Mouse (Mus musculus) heart, embryonic 11.5 days (tissue): ENCODE measurements at regions not wholly inside any gene's neighbourhood (a gene's known extent, or its start where the extent isn't known, plus 50 kb on each side); places are given as distances from the start of the nearest gene placed in this dataset.

Experiments used
- ATAC-seq: fragments of 200-750 bp; cut with Nextera tagmentation; replicated peaks from 2 replicates; pipeline ENCODE4 v1.8.0; 2017; ENCODE audit warnings: moderate library complexity; ENCODE audit not compliant: insufficient number of reproducible peaks, low FRiP score, low TSS enrichment
- H3K27ac ChIP-seq: fragments of 300-500 bp; sonication (generic); 2 replicates; pipeline ENCODE4 v1.5.1; 2014; ENCODE audit warnings: mild to moderate bottlenecking, low read depth, low read length
- H3K27me3 ChIP-seq: fragments of 300-500 bp; sonication (generic); 2 replicates; pipeline ENCODE4 v1.6.1; 2014; ENCODE audit warnings: mild to moderate bottlenecking, low read length, mixed read lengths; ENCODE audit not compliant: control insufficient read depth, insufficient read depth
- H3K36me3 ChIP-seq: fragments of 300-500 bp; sonication (generic); 2 replicates; pipeline ENCODE4 v1.6.1; 2014; ENCODE audit warnings: mild to moderate bottlenecking, low read length, moderate library complexity, mixed read lengths; ENCODE audit not compliant: control insufficient read depth, insufficient read depth
- H3K4me1 ChIP-seq: fragments of 300-500 bp; sonication (generic); 2 replicates; pipeline ENCODE4 v1.6.1; 2014; ENCODE audit warnings: low read length; ENCODE audit not compliant: control insufficient read depth, insufficient read depth
- H3K4me2 ChIP-seq: fragments of 300-500 bp; sonication (generic); 2 replicates; pipeline ENCODE4 v1.6.1; 2014; ENCODE audit warnings: mild to moderate bottlenecking, moderate library complexity
- H3K4me3 ChIP-seq: fragments of 300-500 bp; sonication (generic); 2 replicates; pipeline ENCODE4 v1.5.1; 2014; ENCODE audit warnings: low read depth, low read length
- H3K9ac ChIP-seq: fragments of 300-500 bp; sonication (generic); 2 replicates; pipeline ENCODE4 v1.6.1; 2014; ENCODE audit warnings: mild to moderate bottlenecking, low read depth, low read length, moderate library complexity
- H3K9me3 ChIP-seq: fragments of 300-500 bp; sonication (generic); replicated peaks from 2 replicates; pipeline ENCODE4 v1.6.1; 2016; ENCODE audit warnings: low read length; ENCODE audit not compliant: control insufficient read depth
- WGBS: fragments of 180-500 bp; shearing (Covaris S2); extraction: QIAGEN DNeasy Blood & Tissue Kit; methylation state at CpG from one replicate; pipeline ENCODE4 v1.1.7; 2014; ENCODE audit not compliant: insufficient replicate concordance; 5-methylcytosine and 5-hydroxymethylcytosine counted together

GRCm38 (mm10) chr15:24724664-24725063 is 688.9 kb downstream of the Basp1 start:
- Histone ChIP-seq H3K4me1 (no peaks in the 10 kb centered on the region), H3K4me2 (no peak overlapping the region), H3K9ac (no peak overlapping the region), H3K36me3 (no peaks in the 10 kb centered on the region), H3K4me3 (no peak overlapping the region), H3K27ac (no peak overlapping the region), H3K27me3 (no peaks in the 10 kb centered on the region), H3K9me3 (no peaks in the 10 kb centered on the region)
- 31% methylated on average over 4 of the region's 4 CpGs for WGBS
- no peak for ATAC-seq

DNA sequence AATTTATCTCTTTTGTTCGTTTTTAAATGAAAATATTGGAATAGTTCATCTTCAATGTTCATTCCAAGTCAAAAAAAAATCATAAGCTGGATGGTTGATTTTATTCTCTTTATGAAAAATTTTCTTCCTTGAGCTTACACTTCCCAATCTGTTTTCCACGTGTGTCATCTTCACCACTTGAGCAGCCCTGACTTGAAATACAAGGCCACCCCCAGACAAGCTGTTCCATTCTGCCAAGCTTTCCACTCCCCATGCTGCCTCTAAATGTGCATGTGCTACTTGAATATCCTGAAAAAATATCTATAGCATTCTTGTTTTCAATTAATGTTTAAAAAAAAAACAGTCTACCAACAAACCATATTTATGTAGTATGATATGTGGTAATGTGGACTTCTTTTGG is 693.2 kb downstream of the Basp1 start:
- ATAC-seq = no peak
- H3K36me3 ChIP-seq = no peaks in the 10 kb centered on the region
- H3K9me3 ChIP-seq = no peaks in the 10 kb centered on the region
- H3K4me1 ChIP-seq = no peaks in the 10 kb centered on the region
- H3K27me3 ChIP-seq = no peaks in the 10 kb centered on the region
- no peak overlapping the region for H3K9ac ChIP-seq
- 50% methylated on average over 2 of the region's 2 CpGs for WGBS
- H3K4me2 ChIP-seq = no peak overlapping the region
- no peak overlapping the region for H3K4me3 ChIP-seq
- H3K27ac ChIP-seq = no peak overlapping the region

- H3K27me3 ChIP-seq = no peaks in the 10 kb centered on the region
- H3K9me3 ChIP-seq = no peaks in the 10 kb centered on the region
- no peak overlapping the region for H3K9ac ChIP-seq
- WGBS = 68% methylated on average over 4 of the region's 4 CpGs
- no peak overlapping the region for H3K4me3 ChIP-seq
- H3K36me3 ChIP-seq = no peaks in the 10 kb centered on the region
- H3K4me2 ChIP-seq = no peak overlapping the region
- no peak for ATAC-seq
- H3K27ac ChIP-seq = no peak overlapping the region
- H3K4me1 ChIP-seq = no peaks in the 10 kb centered on the region
Measured at GRCm38 (mm10) chr15:24682167-24682566, 731.4 kb downstream of the Basp1 start.

GRCm38 (mm10) chr15:24648938-24649337 is 764.6 kb downstream of the Basp1 start:
- H3K27ac ChIP-seq = no peak overlapping the region
- no peak overlapping the region for H3K4me2 ChIP-seq
- H3K27me3 ChIP-seq = no peaks in the 10 kb centered on the region
- no peak overlapping the region for H3K4me3 ChIP-seq
- ATAC-seq = no peak
- no peaks in the 10 kb centered on the region for H3K36me3 ChIP-seq
- 74% methylated on average over 1 of the region's 1 CpGs for WGBS
- H3K4me1 ChIP-seq = no peaks in the 10 kb centered on the region
- H3K9me3 ChIP-seq = no peaks in the 10 kb centered on the region
- no peak overlapping the region for H3K9ac ChIP-seq

GRCm38 (mm10) chr15:24635620-24636019 is 777.9 kb downstream of the Basp1 start:
- 65% methylated on average over 2 of the region's 2 CpGs for WGBS
- Histone ChIP-seq H3K9ac (no peak overlapping the region), H3K4me3 (no peak overlapping the region), H3K4me1 (no peaks in the 10 kb centered on the region), H3K36me3 (no peaks in the 10 kb centered on the region), H3K4me2 (no peak overlapping the region), H3K27ac (no peak overlapping the region), H3K27me3 (no peaks in the 10 kb centered on the region), H3K9me3 (no peaks in the 10 kb centered on the region)
- ATAC-seq = no peak

- no peaks in the 10 kb centered on the region for H3K4me1 ChIP-seq
- no peak overlapping the region for H3K9ac ChIP-seq
- no peak overlapping the region for H3K4me3 ChIP-seq
- 46% methylated on average over 4 of the region's 4 CpGs for WGBS
- H3K27ac ChIP-seq = no peak overlapping the region
- no peak for ATAC-seq
- H3K36me3 ChIP-seq = no peaks in the 10 kb centered on the region
- no peaks in the 10 kb centered on the region for H3K27me3 ChIP-seq
- no peak overlapping the region for H3K4me2 ChIP-seq
- no peaks in the 10 kb centered on the region for H3K9me3 ChIP-seq
Measured at GRCm38 (mm10) chr15:24596242-24596641, 817.3 kb downstream of the Basp1 start.

- WGBS = 27% methylated on average over 4 of the region's 4 CpGs
- ATAC-seq = no peak
- no peaks in the 10 kb centered on the region for H3K36me3 ChIP-seq
- H3K9me3 ChIP-seq = no peaks in the 10 kb centered on the region
- no peak overlapping the region for H3K9ac ChIP-seq
- no peak overlapping the region for H3K4me3 ChIP-seq
- H3K27ac ChIP-seq = no peak overlapping the region
- no peaks in the 10 kb centered on the region for H3K27me3 ChIP-seq
- no peak overlapping the region for H3K4me2 ChIP-seq
- H3K4me1 ChIP-seq = no peaks in the 10 kb centered on the region
Measured at GRCm38 (mm10) chr15:24588943-24589342, 824.6 kb downstream of the Basp1 start.

DNA sequence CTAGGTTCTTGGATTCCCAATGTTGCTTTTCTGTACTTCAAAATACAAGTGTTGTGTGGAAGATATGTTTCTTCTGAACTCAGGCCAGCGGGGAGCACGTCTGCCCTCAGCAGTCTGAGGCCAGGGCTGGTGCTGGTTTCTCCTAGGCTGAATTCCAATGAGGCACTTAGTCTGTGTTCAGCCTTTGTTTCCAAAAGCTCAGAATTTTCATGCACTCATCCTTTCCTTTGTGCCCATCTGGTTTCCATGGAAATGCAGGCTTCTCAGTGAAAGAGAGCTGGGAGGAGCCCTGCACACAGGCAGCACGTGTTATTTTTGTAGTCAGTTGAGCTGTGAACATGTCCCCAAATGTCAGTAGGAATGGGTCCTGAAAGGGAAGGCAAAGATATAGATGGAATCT is 846.6 kb downstream of the Basp1 start:
- WGBS = 64% methylated on average over 3 of the region's 3 CpGs
- Histone ChIP-seq H3K4me2 (no peak overlapping the region), H3K27ac (no peak overlapping the region), H3K9ac (no peak overlapping the region), H3K27me3 (no peaks in the 10 kb centered on the region), H3K4me3 (no peak overlapping the region), H3K4me1 (no peaks in the 10 kb centered on the region), H3K9me3 (no peaks in the 10 kb centered on the region), H3K36me3 (no peaks in the 10 kb centered on the region)
- ATAC-seq = no peak

DNA sequence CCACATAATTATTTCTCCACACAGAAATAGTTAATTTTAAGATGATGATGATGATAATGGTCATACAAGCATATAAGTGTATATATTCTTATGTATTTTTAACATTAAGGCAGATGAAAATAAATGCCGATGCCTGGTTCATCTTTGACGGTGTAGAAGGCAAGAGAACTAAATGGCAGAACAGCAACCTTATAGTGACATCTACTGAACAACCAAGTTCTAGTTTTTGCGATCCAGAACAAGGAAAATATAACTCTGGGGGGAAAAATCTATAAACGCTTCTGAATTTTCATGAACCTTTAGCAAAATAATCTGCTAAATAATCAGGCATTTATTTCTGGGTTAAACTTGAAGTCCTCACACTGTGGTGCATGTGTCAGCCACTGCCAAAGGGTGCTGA is 856.8 kb downstream of the Basp1 start:
- no peak for ATAC-seq
- no peak overlapping the region for H3K27ac ChIP-seq

More for the DNA sequence above, 856.8 kb downstream of the Basp1 start:
- Histone ChIP-seq H3K4me3 (no peak overlapping the region), H3K9ac (no peak overlapping the region), H3K27me3 (no peaks in the 10 kb centered on the region), H3K9me3 (no peaks in the 10 kb centered on the region), H3K36me3 (no peaks in the 10 kb centered on the region), H3K4me1 (no peaks in the 10 kb centered on the region), H3K4me2 (no peak overlapping the region)
- WGBS = 76% methylated on average over 4 of the region's 4 CpGs
